Mouse (Mus musculus): ENCODE data around the gene Gpr108.

- TF ChIP-seq EP300 (IDR thresholded peaks at IDR 0.05; ENCODE audit: low read depth) (no peak), CTCF (IDR thresholded peaks at IDR 0.05; ENCODE audit: low read depth) (no peak)
These were observed 20.8 kb downstream of the Gpr108 start for GRCm38 (mm10) chr17:57227468-57227867.
